Comparison of ENCODE assay signal across 8 mouse cellular contexts in the genomic region with DNA sequence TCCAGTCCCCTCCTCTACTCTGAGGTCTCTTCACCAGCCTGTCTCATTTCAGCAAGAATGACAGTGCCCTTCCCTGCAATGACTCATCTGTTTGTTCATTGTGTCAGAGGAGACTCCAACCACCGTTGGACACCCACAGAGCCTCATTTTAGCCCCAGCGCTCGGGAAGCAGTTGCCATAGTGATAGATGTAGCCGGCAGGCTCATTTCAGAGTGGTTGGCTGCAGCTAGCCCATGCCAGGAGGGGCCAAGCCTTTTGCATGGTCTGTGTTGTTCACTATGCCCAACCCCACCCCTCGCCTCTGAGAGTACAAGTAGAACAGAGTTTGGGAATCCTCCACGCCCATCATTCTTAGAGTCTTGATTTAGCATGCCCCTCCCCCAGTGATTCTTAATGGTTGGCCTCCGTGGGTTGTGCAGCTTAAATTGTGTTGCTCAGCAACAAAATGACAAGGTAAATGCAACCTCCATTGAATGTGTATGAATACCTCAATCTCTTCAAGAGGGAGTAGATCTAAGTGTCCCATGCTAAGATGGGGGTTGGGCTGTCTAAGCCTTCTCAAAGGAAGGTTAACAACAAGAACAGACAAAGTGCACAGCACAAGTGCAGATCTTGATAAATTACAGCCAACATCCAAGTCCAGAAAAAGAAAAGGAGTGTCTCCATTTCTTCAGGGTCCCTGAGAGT. TPM values are rescaled to one million over a fixed set of nuclear protein-coding genes. Genes with fewer than 3 reads are reported as not detected.
A peak's percentile ranks its signal among the peaks of the same experiment; 100 is the strongest.
DNase-seq lines count a peak whose midpoint lies in the region; ATAC-seq and TF ChIP-seq lines count a peak whose summit lies in the region.

No protein-coding gene starts in this region.

- peak; percentile 82 for DNase-seq in ES-CJ7 (ENCODE audit: low read depth, low spot score)
- peak; percentile 90 for DNase-seq in brain, embryonic 14.5 days (ENCODE audit: low read depth)
- peak; percentile 77 for DNase-seq in hindbrain, embryonic 11.5 days (ENCODE audit: low spot score)
- no peak for DNase-seq in liver, embryonic 11.5 days (ENCODE audit: low spot score)
- peak; percentile 55 for DNase-seq in right cerebral cortex, postnatal 14 days
- DNase-seq in heart, adult 9 months (ENCODE audit: low spot score in 2 of 2): no peak
- DNase-seq in B cell, adult 2 months: no peak
- no peak for DNase-seq in kidney, postnatal 25 days

- no peak overlapping the region for H3K9ac ChIP-seq in hindbrain, embryonic 11.5 days (ENCODE audit: low read depth, low read length)
- H3K9ac ChIP-seq in liver, embryonic 11.5 days (ENCODE audit: low read depth, low read length): no peak overlapping the region

- no peaks in the 10 kb centered on the region for H3K36me3 ChIP-seq in hindbrain, embryonic 11.5 days (ENCODE audit: control insufficient read depth, insufficient read depth, low read length)
- H3K36me3 ChIP-seq in liver, embryonic 11.5 days (ENCODE audit: control insufficient read depth, insufficient read depth, low read length): no peaks in the 10 kb centered on the region

- no peaks in the 10 kb centered on the region for H3K27me3 ChIP-seq in hindbrain, embryonic 11.5 days (ENCODE audit: control insufficient read depth, insufficient read depth, low read length)
- no peaks in the 10 kb centered on the region for H3K27me3 ChIP-seq in liver, embryonic 11.5 days (replicated peaks; ENCODE audit: control insufficient read depth, insufficient read depth, low read length)

- H3K4me1 ChIP-seq in hindbrain, embryonic 11.5 days (replicated peaks; ENCODE audit: control insufficient read depth, insufficient read depth, low read length): 0 out of 2 replicates have a peak, but pooled peaks cover 5% of the 10 kb centered on the region
- H3K4me1 ChIP-seq in liver, embryonic 11.5 days (replicated peaks; ENCODE audit: control insufficient read depth, insufficient read depth, low read length): peaks cover 60% of the 10 kb centered on the region

- 6% methylated on average over 7 of the region's 7 CpGs for WGBS in hindbrain, embryonic 11.5 days
- WGBS in liver, embryonic 11.5 days: 32% methylated on average over 7 of the region's 7 CpGs

- peak overlapping the region; percentile 14 for H3K4me2 ChIP-seq in hindbrain, embryonic 11.5 days (replicated peaks; ENCODE audit: low read depth, low read length)
- H3K4me2 ChIP-seq in liver, embryonic 11.5 days: no peak overlapping the region

- ATAC-seq in hindbrain, embryonic 11.5 days (ENCODE audit: low FRiP score): peak; percentile 93
- no peak for ATAC-seq in liver, embryonic 11.5 days (replicated peaks; ENCODE audit: low FRiP score)

- H3K4me3 ChIP-seq in hindbrain, embryonic 11.5 days (ENCODE audit: low read depth, low read length): no peak overlapping the region
- no peak overlapping the region for H3K4me3 ChIP-seq in liver, embryonic 11.5 days (ENCODE audit: low read depth, low read length)

- no peak for TF ChIP-seq POLR2A in brain, embryonic 14.5 days (IDR thresholded peaks at IDR 0.05; ENCODE audit: borderline replicate concordance, extremely low read depth, insufficient read depth, insufficient read length, poor library complexity, severe bottlenecking)

- no peak for TF ChIP-seq CTCF in brain, embryonic 14.5 days (IDR thresholded peaks at IDR 0.05; ENCODE audit: borderline replicate concordance, extremely low read depth, insufficient read depth, insufficient read length)

- H3K27ac ChIP-seq in hindbrain, embryonic 11.5 days (ENCODE audit: low read depth, low read length): peak overlapping the region; percentile 51; the same call in 1 of the 2 replicates
- H3K27ac ChIP-seq in liver, embryonic 11.5 days (ENCODE audit: low read depth, low read length): 0 out of 2 replicates have a peak overlapping the region, but pooled peaks have one; percentile 1

- H3K9me3 ChIP-seq in hindbrain, embryonic 11.5 days (ENCODE audit: control insufficient read depth, low read length): no peaks in the 10 kb centered on the region
- H3K9me3 ChIP-seq in liver, embryonic 11.5 days (ENCODE audit: control insufficient read depth, low read length): no peaks in the 10 kb centered on the region

RNA-seq across cellular contexts. Expression of a gene that starts 5.3 kb away (rescaled TPM):
- polyA plus RNA-seq in brain, embryonic 14.5 days (2012; rRNA removed): 72.7 and 109 TPM in 2 replicates
- polyA plus RNA-seq in hindbrain, embryonic 11.5 days (2014; fragmentation: Nextera tagmentation; extraction: Ambion mirVana): 46.3 and 49.2 TPM in 2 replicates
- 35.5 and 36.1 TPM in 2 replicates for polyA plus RNA-seq in liver, embryonic 11.5 days (2014; fragmentation: Nextera tagmentation; extraction: Ambion mirVana)

RNA-seq across cellular contexts. Expression of a gene that starts 29.0 kb away (rescaled TPM):
- 5.3 and 7.4 TPM in 2 replicates for polyA plus RNA-seq in brain, embryonic 14.5 days (2012; rRNA removed)
- 0.64 and 1.3 TPM in 2 replicates for polyA plus RNA-seq in hindbrain, embryonic 11.5 days (2014; fragmentation: Nextera tagmentation; extraction: Ambion mirVana)
- 2.9 TPM in 2 replicates for polyA plus RNA-seq in liver, embryonic 11.5 days (2014; fragmentation: Nextera tagmentation; extraction: Ambion mirVana)

Comparison
In these comparisons a context has a peak if more than half of its experiments do, and no peak if none do; other contexts are left out.
1. DNase-seq: peak in ES-CJ7 (single experiment), brain, embryonic 14.5 days (single experiment), hindbrain, embryonic 11.5 days (single experiment) and right cerebral cortex, postnatal 14 days (single experiment); none in liver, embryonic 11.5 days (single experiment), heart, adult 9 months (0 of 2), B cell, adult 2 months (0 of 2) and kidney, postnatal 25 days (0 of 2).